Mouse (Mus musculus) CH12.LX (cell line): ENCODE results near the gene C1qtnf9. TPM values are rescaled to one million over a fixed set of nuclear protein-coding genes. Genes with fewer than 3 reads are reported as not detected.

Experiments used
- DNase-seq: peaks from one replicate; pipeline ENCODE4 v3.0.0-alpha.2; 2013; ENCODE audit errors: extremely low read depth
- H3K27ac ChIP-seq: 2 replicates; pipeline ENCODE4 v1.5.1; 2012; ENCODE audit warnings: low read depth, mild to moderate bottlenecking, control low read depth, moderate library complexity; ENCODE audit not compliant: insufficient read depth
- H3K27me3 ChIP-seq: replicated peaks from 2 replicates; pipeline ENCODE3; 2012; ENCODE audit warnings: inconsistent platforms
- H3K36me3 ChIP-seq, 2 experiments: replicated peaks in 1 of 2; 2 replicates each; pipeline versions ENCODE3 to v1.6.1; 2012; ENCODE audit warnings: inconsistent platforms in 1 of 2, low read length in 1 of 2, mild to moderate bottlenecking in 1 of 2, mixed read lengths in 1 of 2, moderate library complexity in 1 of 2; ENCODE audit not compliant: control insufficient read depth in 1 of 2, insufficient read depth in 1 of 2
- H3K4me1 ChIP-seq, 2 experiments: 2 replicates each; pipeline ENCODE4 v1.6.1; 2012; ENCODE audit warnings: inconsistent platforms in 1 of 2, moderate library complexity in 1 of 2; ENCODE audit not compliant: insufficient read depth in 2 of 2, control insufficient read depth in 1 of 2
- H3K4me2 ChIP-seq: 2 replicates; pipeline ENCODE4 v1.6.1; 2012; ENCODE audit warnings: low read depth, mild to moderate bottlenecking, control low read depth; ENCODE audit not compliant: poor library complexity, insufficient read depth, severe bottlenecking
- H3K4me3 ChIP-seq, 3 experiments: fragments of 150-350 bp in 1 of 3; sonication (generic) in 1 of 3; replicated peaks in 1 of 3; 2 replicates each; pipeline versions ENCODE3 to v1.5.1; 2011 to 2012; ENCODE audit warnings: low read depth in 2 of 3, low read length in 2 of 3, mild to moderate bottlenecking in 2 of 3, moderate library complexity in 2 of 3, control low read depth in 1 of 3, improper control_type of control experiment in 1 of 3, inconsistent platforms in 1 of 3, mixed read lengths in 1 of 3; ENCODE audit not compliant: poor library complexity in 1 of 3
- H3K79me2 ChIP-seq: replicated peaks from 2 replicates; pipeline ENCODE4 v1.6.1; 2012; ENCODE audit warnings: mild to moderate bottlenecking, moderate library complexity; ENCODE audit not compliant: control insufficient read depth, poor library complexity, insufficient read depth, severe bottlenecking; ENCODE audit errors: extremely low read depth
- H3K9ac ChIP-seq: 2 replicates; pipeline ENCODE4 v1.6.1; 2012; ENCODE audit warnings: low read depth, mild to moderate bottlenecking, control low read depth, moderate library complexity; ENCODE audit not compliant: insufficient read depth
- H3K9me3 ChIP-seq: replicated peaks from 2 replicates; pipeline ENCODE3; 2012; ENCODE audit warnings: low read length, inconsistent platforms, mixed read lengths
- BHLHE40 ChIP-seq: IDR thresholded peaks from 2 replicates; pipeline ENCODE4 v1.6.1; 2011; ENCODE audit warnings: mild to moderate bottlenecking, low read depth, low read length, improper control_type of control experiment
- CHD1 ChIP-seq: IDR thresholded peaks from 2 replicates; pipeline ENCODE4 v1.6.1; 2012; ENCODE audit warnings: low read depth, low read length, improper control_type of control experiment, inconsistent platforms
- CHD2 ChIP-seq: IDR thresholded peaks from 2 replicates; pipeline ENCODE4 v1.6.1; 2011; ENCODE audit warnings: low read length, improper control_type of control experiment
- CTCF ChIP-seq, 2 experiments: IDR thresholded peaks in 1 of 2; conservative IDR thresholded peaks in 1 of 2; 2 replicates each; pipeline ENCODE4 v1.5.1; 2011 to 2012; ENCODE audit warnings: low read depth in 2 of 2, low read length in 2 of 2, improper control_type of control experiment in 1 of 2, inconsistent platforms in 1 of 2, mild to moderate bottlenecking in 1 of 2, moderate library complexity in 1 of 2
- E2F4 ChIP-seq: IDR thresholded peaks from 2 replicates; pipeline ENCODE4 v1.6.1; 2011; ENCODE audit warnings: low read depth, low read length, improper control_type of control experiment; ENCODE audit not compliant: insufficient replicate concordance
- ELF1 ChIP-seq: IDR thresholded peaks from 2 replicates; pipeline ENCODE4 v1.6.1; 2014; ENCODE audit warnings: low read depth, mild to moderate bottlenecking, inconsistent platforms, low read length, improper control_type of control experiment
- EP300 ChIP-seq: IDR thresholded peaks from 2 replicates; pipeline ENCODE4 v1.6.1; 2011; ENCODE audit warnings: low read length, improper control_type of control experiment
- ETS1 ChIP-seq: conservative IDR thresholded peaks from 2 replicates; pipeline ENCODE4 v1.6.1; 2012; ENCODE audit warnings: low read depth, mild to moderate bottlenecking, inconsistent platforms, low read length, improper control_type of control experiment, moderate library complexity
- HCFC1 ChIP-seq: IDR thresholded peaks from 2 replicates; pipeline ENCODE4 v1.6.1; 2012; ENCODE audit warnings: low read depth, mild to moderate bottlenecking, inconsistent platforms, low read length, improper control_type of control experiment
- JUN ChIP-seq: IDR thresholded peaks from 2 replicates; pipeline ENCODE4 v1.6.1; 2011; ENCODE audit warnings: low read depth, mild to moderate bottlenecking, low read length, improper control_type of control experiment, moderate library complexity; ENCODE audit not compliant: insufficient read depth
- KAT2A ChIP-seq: IDR thresholded peaks from 2 replicates; pipeline ENCODE4 v1.6.1; 2012; ENCODE audit warnings: low read length, improper control_type of control experiment, inconsistent platforms; ENCODE audit not compliant: insufficient replicate concordance
- MAFK ChIP-seq: IDR thresholded peaks from 2 replicates; pipeline ENCODE4 v1.6.1; 2011; ENCODE audit warnings: low read length, improper control_type of control experiment; ENCODE audit not compliant: insufficient replicate concordance
- MAX ChIP-seq: IDR thresholded peaks from 2 replicates; pipeline ENCODE4 v1.6.1; 2011; ENCODE audit warnings: low read length, improper control_type of control experiment
- MAZ ChIP-seq: IDR thresholded peaks from 2 replicates; pipeline ENCODE4 v1.6.1; 2012; ENCODE audit warnings: low read depth, mild to moderate bottlenecking, inconsistent platforms, low read length, improper control_type of control experiment, moderate library complexity
- MEF2A ChIP-seq: IDR thresholded peaks from 2 replicates; pipeline ENCODE4 v1.6.1; 2014; ENCODE audit warnings: low read depth, mild to moderate bottlenecking, inconsistent platforms, low read length, improper control_type of control experiment, borderline replicate concordance
- MXI1 ChIP-seq: IDR thresholded peaks from 2 replicates; pipeline ENCODE4 v1.6.1; 2011; ENCODE audit warnings: mild to moderate bottlenecking, low read depth, low read length, improper control_type of control experiment
- NELFE ChIP-seq: IDR thresholded peaks from 2 replicates; pipeline ENCODE4 v1.6.1; 2011; ENCODE audit warnings: low read depth, low read length, improper control_type of control experiment
- NRF1 ChIP-seq: IDR thresholded peaks from 2 replicates; pipeline ENCODE4 v1.6.1; 2014; ENCODE audit warnings: low read depth, mild to moderate bottlenecking, inconsistent platforms, low read length, improper control_type of control experiment, moderate library complexity
- PAX5 ChIP-seq: IDR thresholded peaks from 2 replicates; pipeline ENCODE4 v1.6.1; 2012; ENCODE audit warnings: low read length, inconsistent platforms, mixed read lengths
- POLR2A ChIP-seq: IDR thresholded peaks from 2 replicates; pipeline ENCODE4 v1.6.1; 2011; ENCODE audit warnings: low read depth, mild to moderate bottlenecking, improper control_type of control experiment, low read length
- RCOR1 ChIP-seq: conservative IDR thresholded peaks from 2 replicates; pipeline ENCODE4 v1.6.1; 2012; ENCODE audit warnings: low read depth, mild to moderate bottlenecking, inconsistent platforms, low read length, improper control_type of control experiment
- SIN3A ChIP-seq: IDR thresholded peaks from 2 replicates; pipeline ENCODE4 v1.6.1; 2012; ENCODE audit warnings: low read length, improper control_type of control experiment, inconsistent platforms
- SMC3 ChIP-seq: IDR thresholded peaks from 2 replicates; pipeline ENCODE4 v1.6.1; 2011; ENCODE audit warnings: low read depth, low read length, improper control_type of control experiment
- ZC3H11A ChIP-seq: IDR thresholded peaks from 2 replicates; pipeline ENCODE4 v1.6.1; 2012; ENCODE audit warnings: low read depth, mild to moderate bottlenecking, inconsistent platforms, low read length, improper control_type of control experiment
- ZKSCAN1 ChIP-seq: IDR thresholded peaks from 2 replicates; pipeline ENCODE4 v1.6.1; 2012; ENCODE audit warnings: low read depth, inconsistent platforms, low read length, improper control_type of control experiment, borderline replicate concordance
- dilution Hi-C: fragments of 300-500 bp; cut with MboI; formaldehyde crosslinking; loops from 2 replicates; pipeline ENCODE4 v1.14.3; 2020; ENCODE audit warnings: low sequenced_read_pairs; ENCODE audit not compliant: extremely low pct_unique_long_range_greater_than_20kb, extremely low pct_ligation_motif_present
- in situ Hi-C: fragments of 300-500 bp; cut with MboI; formaldehyde crosslinking; loops from 3 replicates; pipeline ENCODE4 v1.14.3; 2019; ENCODE audit warnings: low sequenced_read_pairs, low pct_ligation_motif_present, low pct_unique_long_range_greater_than_20kb, mixed read lengths
- polyA plus RNA-seq: library from polyadenylated mRNA; unstranded; fragments of >175 nt; gene quantifications from 2 replicates; pipeline ENCODE4 v1.2.1, GENCODE M21; 2012; ENCODE audit warnings: low read depth; ENCODE audit not compliant: insufficient read length
- total RNA-seq, 2 experiments: library from RNA; depleted of rRNA; stranded (reverse); fragments of 300-350 nt in 1 of 2; fragments of >200 nt in 1 of 2; gene quantifications; 2 replicates each; pipeline ENCODE4 v1.2.3; 2012 to 2014

C1qtnf9 gene
- total and polyA plus RNA-seq, 3 experiments = 0.20 TPM; not detected in 2

DNA sequence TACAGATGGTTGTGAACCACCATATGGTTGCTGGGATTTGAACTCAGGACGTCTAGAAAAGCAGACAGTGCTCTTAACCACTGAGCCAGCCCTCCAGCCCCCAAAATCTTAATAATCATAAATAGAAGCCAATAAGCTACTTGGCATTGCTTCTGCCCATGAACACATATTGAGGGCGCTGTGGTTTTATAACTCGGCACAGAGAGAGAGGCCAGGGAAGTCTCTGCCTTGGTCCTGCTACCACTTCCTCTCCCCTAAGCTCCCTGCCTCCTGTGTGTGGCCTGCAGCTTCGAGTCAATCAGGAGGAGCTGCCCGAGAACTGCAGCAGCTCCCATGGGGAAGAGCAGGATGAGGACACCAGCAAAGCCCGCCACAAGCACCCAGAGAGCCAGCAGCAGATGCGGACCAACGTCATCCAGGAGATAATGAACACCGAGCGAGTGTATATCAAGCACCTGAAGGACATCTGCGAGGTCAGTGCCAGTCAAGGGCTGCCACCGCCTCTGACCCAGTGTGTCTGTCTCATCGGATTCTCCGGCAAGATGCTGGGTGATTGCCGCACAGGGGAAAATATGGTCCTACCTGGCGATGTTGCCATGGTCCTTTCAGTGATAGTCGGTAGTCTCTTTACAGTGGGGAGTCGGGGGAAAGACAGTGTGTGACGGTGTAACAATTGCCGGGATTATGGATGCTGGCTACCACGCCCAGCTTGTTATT is 20.6 kb upstream of the C1qtnf9 start:
- Histone ChIP-seq H3K27me3 (no peaks in the 10 kb centered on the region), H3K27ac (no peak overlapping the region), H3K9ac (no peak overlapping the region), H3K79me2 (no peaks in the 10 kb centered on the region), H3K36me3 (peaks cover 64 to 81% of the 10 kb centered on the region in 2 experiments), H3K9me3 (no peaks in the 10 kb centered on the region), H3K4me1 (peaks cover 0 to 16% of the 10 kb centered on the region in 2 experiments; a peak in 1 of 4 replicates), H3K4me2 (no peak overlapping the region), H3K4me3 (no peak overlapping the region)
- in situ Hi-C loops = loop anchor here (25.0 kb wide), 1 partner anchor 485 kb away; the partner anchor contains the start of genes Gm49336, Mtmr6 and Nupl1
- no peak for DNase-seq
- dilution Hi-C loops = no loop called here
- TF ChIP-seq CTCF (conservative IDR thresholded peaks at IDR 0.05 in 1 of 2, IDR thresholded peaks at IDR 0.05 in 1 of 2; ENCODE audit: low read depth in 2 of 2, low read length in 2 of 2) (no peak), ELF1 (no peak), NELFE (no peak), MAFK (no peak), MAZ (no peak), KAT2A (no peak), CHD2 (no peak)

DNA sequence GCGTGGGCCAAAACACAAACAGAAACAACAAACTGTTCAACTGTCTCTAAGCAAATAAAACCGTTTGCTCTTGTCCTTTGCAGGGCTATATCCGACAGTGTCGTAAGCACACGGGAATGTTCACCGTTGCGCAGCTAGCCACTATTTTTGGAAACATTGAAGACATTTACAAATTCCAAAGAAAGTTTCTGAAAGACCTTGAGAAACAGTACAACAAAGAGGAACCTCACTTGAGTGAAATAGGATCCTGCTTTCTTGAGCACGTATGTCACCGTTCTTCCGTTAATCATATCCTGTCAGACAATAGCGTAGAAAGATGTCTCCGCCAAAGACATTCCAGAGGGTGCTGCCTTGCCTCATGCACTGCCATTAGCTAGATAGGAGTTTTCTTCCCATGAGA is 18.1 kb upstream of the C1qtnf9 start:
- no peaks in the 10 kb centered on the region for H3K4me1 ChIP-seq

DNA sequence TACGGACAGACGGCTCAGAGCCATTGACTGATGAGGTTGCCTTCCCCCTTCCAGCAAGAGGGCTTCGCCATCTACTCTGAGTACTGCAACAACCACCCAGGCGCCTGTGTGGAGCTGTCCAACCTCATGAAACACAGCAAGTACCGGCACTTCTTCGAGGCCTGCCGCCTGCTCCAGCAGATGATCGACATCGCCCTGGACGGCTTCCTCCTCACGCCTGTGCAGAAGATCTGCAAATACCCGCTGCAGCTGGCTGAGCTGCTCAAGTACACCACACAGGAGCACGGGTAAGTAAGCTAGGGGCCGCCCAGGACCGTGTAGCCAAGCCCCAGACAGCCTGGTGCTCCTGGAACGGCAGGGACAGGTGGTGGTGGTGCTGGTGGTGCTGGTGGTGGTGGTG is 16.4 kb upstream of the C1qtnf9 start:
- H3K4me2 ChIP-seq = no peak overlapping the region
- H3K79me2 ChIP-seq = no peaks in the 10 kb centered on the region
- no peaks in the 10 kb centered on the region for H3K4me1 ChIP-seq
- H3K36me3 ChIP-seq = peaks cover 84 to 88% of the 10 kb centered on the region in 2 experiments
- no peak overlapping the region for H3K27ac ChIP-seq
- no peaks in the 10 kb centered on the region for H3K27me3 ChIP-seq
- DNase-seq = no peak
- H3K4me3 ChIP-seq = no peak overlapping the region
- in situ Hi-C loops (no loop called here), dilution Hi-C loops (no loop called here)
- no peaks in the 10 kb centered on the region for H3K9me3 ChIP-seq
- H3K9ac ChIP-seq = no peak overlapping the region
- TF ChIP-seq EP300 = no peak
- TF ChIP-seq CHD1 = no peak
- TF ChIP-seq MEF2A = no peak
- TF ChIP-seq PAX5 = no peak
- no peak for TF ChIP-seq SMC3
- TF ChIP-seq ETS1 = no peak
- no peak for TF ChIP-seq MAX
- no peak for TF ChIP-seq MAFK
- TF ChIP-seq E2F4 = no peak
- TF ChIP-seq MXI1 = no peak
- TF ChIP-seq CHD2 = no peak
- no peak for TF ChIP-seq HCFC1
- TF ChIP-seq ZC3H11A = no peak
- TF ChIP-seq BHLHE40 = no peak
- no peak for TF ChIP-seq ZKSCAN1
- TF ChIP-seq RCOR1 = no peak
- no peak for TF ChIP-seq POLR2A
- TF ChIP-seq JUN = no peak
- TF ChIP-seq SIN3A = no peak
- TF ChIP-seq, all 38 proteins: peak for 0

More for the DNA sequence above, 18.1 kb upstream of the C1qtnf9 start:
- Histone ChIP-seq H3K36me3 (peaks cover 81 to 90% of the 10 kb centered on the region in 2 experiments), H3K9me3 (no peaks in the 10 kb centered on the region), H3K79me2 (no peaks in the 10 kb centered on the region), H3K4me2 (no peak overlapping the region), H3K4me3 (no peak overlapping the region), H3K9ac (no peak overlapping the region), H3K27me3 (no peaks in the 10 kb centered on the region), H3K27ac (no peak overlapping the region)
- no peak for DNase-seq
- TF ChIP-seq RCOR1 (no peak), NELFE (no peak), MAX (no peak), EP300 (no peak), NRF1 (no peak)
- dilution Hi-C loops = no loop called here
- in situ Hi-C loops = loop anchor here (25.0 kb wide), 1 partner anchor 488 kb away; the partner anchor contains the start of genes Gm49336, Mtmr6 and Nupl1
